Mouse (Mus musculus): ENCODE data around the gene Mgat5b. TPM values are rescaled to one million over a fixed set of nuclear protein-coding genes. Genes with fewer than 3 reads are reported as not detected.

Gene Mgat5b
- total and polyA plus RNA-seq, 3 experiments: not detected

- peaks cover 18 to 53% of the 10 kb centered on the region in 2 experiments for H3K4me1 ChIP-seq (ENCODE audit: control insufficient read depth in 1 of 2, insufficient read depth in 2 of 2, low read length in 2 of 2)
- H3K9me3 ChIP-seq (replicated peaks; ENCODE audit: insufficient read depth, low read length): no peaks in the 10 kb centered on the region
- DNase-seq (ENCODE audit: low read depth, low spot score): peak; percentile 97
- no peaks in the 10 kb centered on the region for H3K79me2 ChIP-seq (ENCODE audit: control insufficient read depth, insufficient read depth, low read length, poor library complexity)
- peak overlapping the region; percentile 32 to 39 for H3K4me3 ChIP-seq (ENCODE audit: control insufficient read depth in 1 of 2, insufficient read depth in 1 of 2, low read depth in 2 of 2, low read length in 2 of 2)
- TF ChIP-seq NELFE (IDR thresholded peaks at IDR 0.05; ENCODE audit: low read depth, low read length): peak; percentile 34; the same call in 1 of the 2 replicates
- TF ChIP-seq NRF1 (IDR thresholded peaks at IDR 0.05; ENCODE audit: insufficient read depth, low read depth, low read length, poor library complexity, severe bottlenecking): no peak
- TF ChIP-seq SIN3A (IDR thresholded peaks at IDR 0.05; ENCODE audit: low read length): peak; percentile 77; the same call in 1 of the 2 replicates
- peak; percentile 60; the same call in 1 of the 2 replicates for TF ChIP-seq TBP (IDR thresholded peaks at IDR 0.05; ENCODE audit: low read depth, low read length)
- TF ChIP-seq MAFK (IDR thresholded peaks at IDR 0.05; ENCODE audit: borderline replicate concordance, low read depth, low read length): no peak; the same call in 1 of the 2 replicates
- TF ChIP-seq MAZ (IDR thresholded peaks at IDR 0.05; ENCODE audit: low read depth, low read length): peak; percentile 82
- TF ChIP-seq MXI1 (IDR thresholded peaks at IDR 0.05; ENCODE audit: low read depth, low read length): peak; percentile 89
- peak; percentile 67 to 73 for TF ChIP-seq EP300 (IDR thresholded peaks at IDR 0.05; ENCODE audit: low read depth in 1 of 2, low read length in 2 of 2)
- TF ChIP-seq USF2 (IDR thresholded peaks at IDR 0.05; ENCODE audit: borderline replicate concordance in 1 of 2, insufficient read depth in 1 of 2, low read depth in 1 of 2, low read length in 2 of 2): no peak
- no peak for TF ChIP-seq HCFC1 (IDR thresholded peaks at IDR 0.05; ENCODE audit: low read depth, low read length)
- peak; percentile 83 for TF ChIP-seq TCF12 (IDR thresholded peaks at IDR 0.05; ENCODE audit: low read depth, low read length)
- TF ChIP-seq MYC (IDR thresholded peaks at IDR 0.05; ENCODE audit: low read depth, low read length): peak; percentile 94
- TF ChIP-seq ZNF384 (IDR thresholded peaks at IDR 0.05; ENCODE audit: low read depth, low read length): no peak
- peak; percentile 79 for TF ChIP-seq MAX (IDR thresholded peaks at IDR 0.05; ENCODE audit: low read length)
- no peak for TF ChIP-seq RAD21 (IDR thresholded peaks at IDR 0.05; ENCODE audit: low read depth, low read length)
- TF ChIP-seq BHLHE40 (IDR thresholded peaks at IDR 0.05; ENCODE audit: borderline replicate concordance, low read depth, low read length): peak; percentile 54
- TF ChIP-seq RCOR1 (IDR thresholded peaks at IDR 0.05; ENCODE audit: low read depth, low read length): peak; percentile 50; the same call in 1 of the 2 replicates
- peak; percentile 71 for TF ChIP-seq GATA1 (IDR thresholded peaks at IDR 0.05; ENCODE audit: low read depth, low read length)
- peak; percentile 94 for TF ChIP-seq ETS1 (IDR thresholded peaks at IDR 0.05; ENCODE audit: low read depth, low read length)
- TF ChIP-seq SMC3 (IDR thresholded peaks at IDR 0.05; ENCODE audit: low read depth, low read length): no peak
- TF ChIP-seq ZC3H11A (IDR thresholded peaks at IDR 0.05; ENCODE audit: low read depth, low read length): no peak
- TF ChIP-seq CHD2 (IDR thresholded peaks at IDR 0.05; ENCODE audit: low read length): no peak
- no peak for TF ChIP-seq E2F4 (IDR thresholded peaks at IDR 0.05; ENCODE audit: borderline replicate concordance, low read depth, low read length)
- no peak for TF ChIP-seq ZMIZ1 (IDR thresholded peaks at IDR 0.05; ENCODE audit: low read depth, low read length)
- TF ChIP-seq JUND (IDR thresholded peaks at IDR 0.05; ENCODE audit: low read depth, low read length): no peak
- TF ChIP-seq ZKSCAN1 (IDR thresholded peaks at IDR 0.05; ENCODE audit: low read depth, low read length): no peak
- peak; percentile 50 for TF ChIP-seq TAL1 (IDR thresholded peaks at IDR 0.05; ENCODE audit: low read length)
- TF ChIP-seq POLR2A (IDR thresholded peaks at IDR 0.05; ENCODE audit: control insufficient read depth in 1 of 2, insufficient read depth in 1 of 2, low read depth in 1 of 2, low read length in 2 of 2, poor library complexity in 1 of 2): peak; percentile 53 to 56; a peak in 3 of 4 replicates
- no peak for TF ChIP-seq POLR2AphosphoS5 (IDR thresholded peaks at IDR 0.05; ENCODE audit: borderline replicate concordance, low read depth, low read length)
- TF ChIP-seq UBTF (IDR thresholded peaks at IDR 0.05; ENCODE audit: borderline replicate concordance, insufficient read depth, low read depth, low read length): no peak
- no peaks in the 10 kb centered on the region for H3K27me3 ChIP-seq (ENCODE audit: control insufficient read depth in 1 of 2, insufficient read depth in 2 of 2, low read length in 2 of 2)
- H3K9ac ChIP-seq (ENCODE audit: control insufficient read depth, low read depth, low read length, poor library complexity, severe bottlenecking): peak overlapping the region; percentile 49
- H3K36me3 ChIP-seq (ENCODE audit: control insufficient read depth in 1 of 2, insufficient read depth in 2 of 2, low read length in 2 of 2): peaks cover 0 to 41% of the 10 kb centered on the region in 2 experiments; a peak in 2 of 4 replicates
- peak overlapping the region; percentile 69 for H3K27ac ChIP-seq (ENCODE audit: control insufficient read depth, low read depth, low read length)
Measured at GRCm38 (mm10) chr11:117027681-117028080, 109.0 kb downstream of the Mgat5b start.

Measured in MEL (cell line).